Mouse (Mus musculus) adrenal gland, adult (tissue): ENCODE measurements around the gene Ryr1.
"Not testable (repeated sequence)": the region's sequence is repeated elsewhere in the genome, so short reads cannot be mapped to it uniquely, and the experiment has no call there.

ENCODE experiments used
- DNase-seq, 2 experiments: peaks; one replicate each; pipeline ENCODE4 v3.0.0; 2022 to 2023; ENCODE audit warnings: low spot score in 1 of 2; ENCODE audit not compliant: inconsistent age in 2 of 2

The Ryr1 gene

GRCm38 (mm10) chr7:28992997-28993396 is 132.0 kb downstream of the Ryr1 start:
- no peak for DNase-seq

GRCm38 (mm10) chr7:28991616-28992015 is 133.4 kb downstream of the Ryr1 start:
- DNase-seq = no peak

- DNase-seq = no peak
These were observed 134.2 kb downstream of the Ryr1 start for GRCm38 (mm10) chr7:28990766-28991273.

GRCm38 (mm10) chr7:28985207-28985606 is 139.8 kb downstream of the Ryr1 start:
- no peak for DNase-seq

GRCm38 (mm10) chr7:28984452-28984851 is 140.5 kb downstream of the Ryr1 start:
- DNase-seq = no peak

- DNase-seq = no peak
These were observed 141.1 kb downstream of the Ryr1 start for GRCm38 (mm10) chr7:28983849-28984248.

GRCm38 (mm10) chr7:28983141-28983564 is 141.8 kb downstream of the Ryr1 start:
- peak; percentile 38 to 47 for DNase-seq

- peak in 1 of 2 experiments; percentile 57 for DNase-seq
These were observed 142.5 kb downstream of the Ryr1 start for GRCm38 (mm10) chr7:28982274-28983013.

- peak; percentile 98 for DNase-seq
These were observed 143.2 kb downstream of the Ryr1 start, which contains the start of the genes Eif3k and Map4k1 for GRCm38 (mm10) chr7:28981651-28982273. TSS of gene Eif3k (minus strand) at chr7:28981864. TSS of gene Map4k1 (plus strand) at chr7:28982050.

GRCm38 (mm10) chr7:28977556-28977955 is 147.4 kb downstream of the Ryr1 start:
- DNase-seq = no peak

- DNase-seq = peak; percentile 33 to 66
These were observed 152.0 kb downstream of the Ryr1 start for GRCm38 (mm10) chr7:28973025-28973424.

- DNase-seq = peak; percentile 76 to 90
These were observed 152.4 kb downstream of the Ryr1 start for GRCm38 (mm10) chr7:28972542-28972985.

- DNase-seq = peak; percentile 74 to 87
These were observed 153.2 kb downstream of the Ryr1 start for GRCm38 (mm10) chr7:28971770-28972269.

GRCm38 (mm10) chr7:28971029-28971428 is 153.9 kb downstream of the Ryr1 start:
- DNase-seq = peak; percentile 66 to 71

- DNase-seq = peak; percentile 21 to 60
These were observed 155.1 kb downstream of the Ryr1 start for GRCm38 (mm10) chr7:28969672-28970394.

GRCm38 (mm10) chr7:28969271-28969670 is 155.7 kb downstream of the Ryr1 start:
- no peak for DNase-seq

GRCm38 (mm10) chr7:28968120-28968519 is 156.9 kb downstream of the Ryr1 start:
- not testable (repeated sequence) for DNase-seq

- DNase-seq = peak in 1 of 2 experiments; percentile 60
These were observed 158.1 kb downstream of the Ryr1 start for GRCm38 (mm10) chr7:28966751-28967505.

- DNase-seq = no peak
These were observed 158.8 kb downstream of the Ryr1 start for GRCm38 (mm10) chr7:28966181-28966580.

GRCm38 (mm10) chr7:28965346-28965840 is 159.6 kb downstream of the Ryr1 start:
- DNase-seq = peak in 1 of 2 experiments; percentile 67
